Mouse (Mus musculus) cerebellum, adult 2 months (tissue): Measurements from ENCODE around the gene Olfr1247.

Experiments
- CTCF ChIP-seq: fragments of 200-500 bp; IDR thresholded peaks from 2 replicates; pipeline ENCODE4 v1.5.1; 2011; ENCODE audit warnings: low read depth, mild to moderate bottlenecking, control low read depth, low read length, moderate library complexity, borderline replicate concordance; ENCODE audit not compliant: insufficient read depth
- POLR2A ChIP-seq: fragments of 200-500 bp; IDR thresholded peaks from 2 replicates; pipeline ENCODE4 v1.6.1; 2011; ENCODE audit warnings: low read length, control low read depth, borderline replicate concordance; ENCODE audit not compliant: insufficient read depth

- TF ChIP-seq CTCF (no peak), POLR2A (no peak)
Observed at GRCm38 (mm10) chr2:89634883-89635282, 21.0 kb upstream of the Olfr1247 start, which contains the start of gene Olfr1249.
